10 mouse cellular contexts compared by ENCODE assay signal in genomic region chr1:37478416-37478815, GRCm38 (mm10). TPM values are rescaled to one million over a fixed set of nuclear protein-coding genes. Genes with fewer than 3 reads are reported as not detected.
DNase-seq lines count a peak whose midpoint lies in the region; ATAC-seq and TF ChIP-seq lines count a peak whose summit lies in the region.
"Had no signal": no experiment of that assay in that cellular context is flagged by ENCODE, and none has a peak within 500 bp of the region (broad histone marks: within the 10 kb centered on the region; RNA-seq: fewer than 3 reads in every experiment).

No protein-coding gene starts in this region.

- no peaks in the 10 kb centered on the region for H3K9me3 ChIP-seq in liver, embryonic 13.5 days (replicated peaks)

- H3K27ac ChIP-seq in gastrocnemius, adult 2 months = no peak overlapping the region
- peak overlapping the region; percentile 94 for H3K27ac ChIP-seq in liver, embryonic 13.5 days
- no peak overlapping the region for H3K27ac ChIP-seq in cerebellum, adult 2 months (ENCODE audit: insufficient read depth, low read length)

- no peak for TF ChIP-seq CTCF in gastrocnemius, adult 2 months (IDR thresholded peaks at IDR 0.05)
- no peak for TF ChIP-seq CTCF in cerebellum, adult 2 months (IDR thresholded peaks at IDR 0.05; ENCODE audit: borderline replicate concordance, insufficient read depth, low read depth, low read length)

- no peaks in the 10 kb centered on the region for H3K27me3 ChIP-seq in liver, embryonic 13.5 days
- H3K27me3 ChIP-seq in cerebellum, adult 2 months (ENCODE audit: control insufficient read depth, insufficient read depth, low read length) = no peaks in the 10 kb centered on the region

- intact Hi-C loops in gastrocnemius, adult 2 months (cut with DNase I) = no loop called here
- intact Hi-C loops in gastrocnemius, postnatal 14 days (cut with DNase I; ENCODE audit: low total_unique reads) = loop anchor here (10.0 kb wide), 1 partner anchor 156 kb away; no protein-coding TSS in a partner anchor

- ATAC-seq in liver, embryonic 13.5 days (ENCODE audit: low read depth) = peak; percentile 85

- peak overlapping the region; percentile 71 for H3K4me2 ChIP-seq in liver, embryonic 13.5 days

- WGBS in liver, embryonic 13.5 days (ENCODE audit: insufficient replicate concordance) = 9% methylated on average over 7 of the region's 7 CpGs
- 48% methylated on average over 7 of the region's 7 CpGs for WGBS in cerebellum, adult 2 months

- H3K4me3 ChIP-seq in gastrocnemius, adult 2 months = peak overlapping the region; percentile 42
- H3K4me3 ChIP-seq in liver, embryonic 13.5 days (replicated peaks) = peak overlapping the region; percentile 50
- no peak overlapping the region for H3K4me3 ChIP-seq in cerebellum, adult 2 months (replicated peaks; ENCODE audit: insufficient read depth, low read depth, low read length)

- H3K4me1 ChIP-seq in liver, embryonic 13.5 days (replicated peaks) = peaks cover 71% of the 10 kb centered on the region
- H3K4me1 ChIP-seq in cerebellum, adult 2 months (ENCODE audit: control insufficient read depth, insufficient read depth, low read length) = peaks cover 6% of the 10 kb centered on the region

- no peak for TF ChIP-seq POLR2A in cerebellum, adult 2 months (IDR thresholded peaks at IDR 0.05; ENCODE audit: borderline replicate concordance, insufficient read depth, low read length)

- H3K9ac ChIP-seq in liver, embryonic 13.5 days = peak overlapping the region; percentile 67

- H3K36me3 ChIP-seq in liver, embryonic 13.5 days = no peaks in the 10 kb centered on the region

- DNase-seq in gastrocnemius, adult 2 months = no peak
- DNase-seq in gastrocnemius, postnatal 14 days = no peak
- peak; percentile 43 for DNase-seq in thymus, postnatal 0 days (ENCODE audit: low spot score)
- DNase-seq in thymus, adult 18-20 months = no peak
- peak; percentile 69 for DNase-seq in liver, embryonic 13.5 days
- DNase-seq in thymus, postnatal 4 days = peak; percentile 26
- no peak for DNase-seq in layer of hippocampus, postnatal 25 days (ENCODE audit: extremely low spot score in 1 of 2, low spot score in 1 of 2)
- no peak for DNase-seq in cerebellum, adult 2 months
- DNase-seq: adrenal gland, adult 2 months; gastrocnemius, postnatal 10 days had no signal

RNA-seq across cellular contexts. Expression of gene Unc50, which starts 48.5 kb away (rescaled TPM):
- total RNA-seq in gastrocnemius, adult 2 months (2021) = 10 to 100 TPM; 14.2 to 16.6 TPM
- total RNA-seq in gastrocnemius, postnatal 14 days (2021) = 10 to 100 TPM; 19.7 to 20.2 TPM
- 132 and 135 TPM in 2 replicates for polyA plus RNA-seq in thymus, postnatal 0 days (2015; fragmentation: Nextera tagmentation; extraction: Ambion mirVana)
- 86.7 and 87.2 TPM in 2 replicates for polyA plus RNA-seq in liver, embryonic 13.5 days (2015; fragmentation: Nextera tagmentation; extraction: Ambion mirVana)
- total RNA-seq in layer of hippocampus, postnatal 25 days (2021) = 10 to 100 TPM; 56.6 to 63.4 TPM
- polyA plus RNA-seq in cerebellum, adult 2 months (2012; rRNA removed) = 96.5 and 105 TPM in 2 replicates

RNA-seq across cellular contexts. Expression of gene Coa5, which starts 48.5 kb away (rescaled TPM):
- 10 to 100 TPM; 81.0 to 88.5 TPM for total RNA-seq in gastrocnemius, adult 2 months (2021)
- 100 to 1,000 TPM; 106 to 107 TPM for total RNA-seq in gastrocnemius, postnatal 14 days (2021)
- polyA plus RNA-seq in thymus, postnatal 0 days (2015; fragmentation: Nextera tagmentation; extraction: Ambion mirVana) = 37.7 and 38.4 TPM in 2 replicates
- polyA plus RNA-seq in liver, embryonic 13.5 days (2015; fragmentation: Nextera tagmentation; extraction: Ambion mirVana) = 36.8 and 45.2 TPM in 2 replicates
- 10 to 100 TPM; 53.9 to 57.3 TPM for total RNA-seq in layer of hippocampus, postnatal 25 days (2021)
- polyA plus RNA-seq in cerebellum, adult 2 months (2012; rRNA removed) = 50.3 and 53.0 TPM in 2 replicates

Comparison
In these comparisons a context has a peak if more than half of its experiments do, and no peak if none do; other contexts are left out.
1. DNase-seq: peak in thymus, postnatal 0 days (single experiment), liver, embryonic 13.5 days (single experiment) and thymus, postnatal 4 days (single experiment); none in gastrocnemius, adult 2 months (single experiment), gastrocnemius, postnatal 14 days (single experiment), thymus, adult 18-20 months (0 of 2), layer of hippocampus, postnatal 25 days (0 of 2) and cerebellum, adult 2 months (0 of 2).